In genomic region chr17:69075501-69076237, GRCm38 (mm10) we compare ENCODE assay signal across 8 mouse cellular contexts. TPM values are rescaled to one million over a fixed set of nuclear protein-coding genes. Genes with fewer than 3 reads are reported as not detected.
DNase-seq lines count a peak whose midpoint lies in the region; ATAC-seq and TF ChIP-seq lines count a peak whose summit lies in the region.

TSS of gene Epb41l3 (plus strand) at chr17:69075683.

- H3K27ac ChIP-seq in gastrocnemius, adult 2 months: no peak within 1 kb of the TSS
- no peak within 1 kb of the TSS for H3K27ac ChIP-seq in hindbrain, embryonic 14.5 days
- no peak within 1 kb of the TSS for H3K27ac ChIP-seq in lung, embryonic 15.5 days

- H3K4me3 ChIP-seq in gastrocnemius, adult 2 months: peak within 1 kb of the TSS; percentile 67
- peak within 1 kb of the TSS; percentile 56 for H3K4me3 ChIP-seq in hindbrain, embryonic 14.5 days (replicated peaks; ENCODE audit: low read length)
- peak within 1 kb of the TSS; percentile 49 for H3K4me3 ChIP-seq in lung, embryonic 15.5 days

- H3K9me3 ChIP-seq in hindbrain, embryonic 14.5 days (ENCODE audit: control insufficient read depth, low read length): 0 out of 2 replicates have a peak, but pooled peaks cover 3% of the 10 kb centered on the region
- H3K9me3 ChIP-seq in lung, embryonic 15.5 days: no peaks in the 10 kb centered on the region

- H3K9ac ChIP-seq in hindbrain, embryonic 14.5 days: peak within 1 kb of the TSS; percentile 59
- peak within 1 kb of the TSS; percentile 36 for H3K9ac ChIP-seq in lung, embryonic 15.5 days

- H3K27me3 ChIP-seq in hindbrain, embryonic 14.5 days (ENCODE audit: control insufficient read depth, insufficient read depth, low read length): peaks cover 27% of the 10 kb centered on the region
- H3K27me3 ChIP-seq in lung, embryonic 15.5 days: peaks cover 52% of the 10 kb centered on the region

- TF ChIP-seq CTCF in gastrocnemius, adult 2 months (IDR thresholded peaks at IDR 0.05): no peak

- H3K4me2 ChIP-seq in hindbrain, embryonic 14.5 days (replicated peaks): peak within 1 kb of the TSS; percentile 98
- peak within 1 kb of the TSS; percentile 95 for H3K4me2 ChIP-seq in lung, embryonic 15.5 days

- intact Hi-C loops in gastrocnemius, adult 2 months (cut with DNase I): no loop called here

- no peaks in the 10 kb centered on the region for H3K36me3 ChIP-seq in hindbrain, embryonic 14.5 days (replicated peaks; ENCODE audit: control insufficient read depth, insufficient read depth)
- no peaks in the 10 kb centered on the region for H3K36me3 ChIP-seq in lung, embryonic 15.5 days

- peak; percentile 56 to 74 for DNase-seq in adrenal gland, adult 18-20 months (ENCODE audit: low spot score in 2 of 2)
- DNase-seq in gastrocnemius, adult 2 months: peak; percentile 77
- peak; percentile 77 for DNase-seq in hindbrain, embryonic 14.5 days (ENCODE audit: low spot score)
- DNase-seq in layer of hippocampus, postnatal 14 days (ENCODE audit: low spot score in 2 of 2): peak; percentile 75 to 77
- DNase-seq in ovary, postnatal 36 days (ENCODE audit: low spot score): peak; percentile 83

- H3K4me1 ChIP-seq in hindbrain, embryonic 14.5 days (replicated peaks; ENCODE audit: control insufficient read depth, insufficient read depth, low read length): peaks cover 11% of the 10 kb centered on the region
- peaks cover 12% of the 10 kb centered on the region for H3K4me1 ChIP-seq in lung, embryonic 15.5 days

- WGBS in hindbrain, embryonic 14.5 days: 1% methylated on average over 47 of the region's 47 CpGs
- under 1% methylated on average over 47 of the region's 47 CpGs for WGBS in lung, embryonic 15.5 days

- ATAC-seq in common myeloid progenitor, adult 5-6 weeks (replicated peaks; ENCODE audit: low read depth, poor library complexity, severe bottlenecking): peak; percentile 93
- ATAC-seq in hindbrain, embryonic 14.5 days (ENCODE audit: low FRiP score): peak; percentile 94
- peak; percentile 95; the same call in 1 of the 2 replicates for ATAC-seq in lung, embryonic 15.5 days (ENCODE audit: borderline replicate concordance, extremely low read depth, low FRiP score, low TSS enrichment)
- no peak for ATAC-seq in activated CD4-positive, CD25-positive, alpha-beta regulatory T cell, adult 4 months

RNA-seq across cellular contexts. Expression of gene Epb41l3, which starts in this region (rescaled TPM):
- 10 to 100 TPM; 16.2 to 24.2 TPM for total RNA-seq in adrenal gland, adult 18-20 months (2021)
- total RNA-seq in common myeloid progenitor, adult 5-6 weeks (2017): 3.0 and 3.2 TPM in 2 replicates
- 1 to 10 TPM; 1.5 to 2.4 TPM for total RNA-seq in gastrocnemius, adult 2 months (2021)
- polyA plus RNA-seq in hindbrain, embryonic 14.5 days (2014; fragmentation: Nextera tagmentation; extraction: Ambion mirVana): 108 and 119 TPM in 2 replicates
- total RNA-seq in layer of hippocampus, postnatal 14 days (2021): 100 to 1,000 TPM; 136 to 169 TPM
- polyA plus RNA-seq in lung, embryonic 15.5 days (2015; fragmentation: Nextera tagmentation; extraction: Ambion mirVana): 53.7 and 55.1 TPM in 2 replicates
- polyA plus RNA-seq in activated CD4-positive, CD25-positive, alpha-beta regulatory T cell, adult 4 months (2017; shearing (Covaris generic)): under 1 TPM; 0.42 to 0.66 TPM

Comparison
In these comparisons a context has a peak if more than half of its experiments do, and no peak if none do; other contexts are left out.
1. RNA of gene Epb41l3 (total RNA-seq): 136 to 169 TPM in layer of hippocampus, postnatal 14 days; 16.2 to 24.2 TPM in adrenal gland, adult 18-20 months, 3.0 to 3.2 TPM in common myeloid progenitor, adult 5-6 weeks and 1.5 to 2.4 TPM in gastrocnemius, adult 2 months; every median in the first group is over 4 times any median in the second.
2. RNA of gene Epb41l3 (polyA plus RNA-seq): 108 to 119 TPM in hindbrain, embryonic 14.5 days and 53.7 to 55.1 TPM in lung, embryonic 15.5 days; 0.42 to 0.66 TPM in activated CD4-positive, CD25-positive, alpha-beta regulatory T cell, adult 4 months; every median in the first group is over 10 times any median in the second.
3. Peak in every context shown above with its lines, with median percentiles within 50 percentile points of each other: DNase-seq and H3K4me3 ChIP-seq.